Mouse (Mus musculus) embryonic facial prominence, embryonic 10.5 days (tissue): ENCODE measurements around the gene Golga4. TPM values are rescaled to one million over a fixed set of nuclear protein-coding genes. Genes with fewer than 3 reads are reported as not detected.

Experiments used
- DNase-seq: peaks from one replicate; pipeline ENCODE4 v3.0.0-alpha.2; 2017; ENCODE audit warnings: low spot score
- H3K27ac ChIP-seq: fragments of 300-500 bp; sonication (generic); replicated peaks from 2 replicates; pipeline ENCODE4 v1.5.1; 2016; ENCODE audit warnings: mild to moderate bottlenecking
- H3K27me3 ChIP-seq: fragments of 300-500 bp; sonication (generic); replicated peaks from 2 replicates; pipeline ENCODE4 v1.6.1; 2016; ENCODE audit warnings: low read depth, mild to moderate bottlenecking; ENCODE audit not compliant: poor library complexity, severe bottlenecking
- H3K36me3 ChIP-seq: fragments of 300-500 bp; sonication (generic); replicated peaks from 2 replicates; pipeline ENCODE4 v1.6.1; 2016; ENCODE audit warnings: mild to moderate bottlenecking, moderate library complexity
- H3K4me1 ChIP-seq: fragments of 300-500 bp; sonication (generic); 2 replicates; pipeline ENCODE4 v1.6.1; 2016
- H3K4me3 ChIP-seq: fragments of 300-500 bp; sonication (generic); 2 replicates; pipeline ENCODE4 v1.5.1; 2016; ENCODE audit warnings: mild to moderate bottlenecking, moderate library complexity
- H3K9me3 ChIP-seq: fragments of 300-500 bp; sonication (generic); 2 replicates; pipeline ENCODE4 v1.6.1; 2016; ENCODE audit warnings: mild to moderate bottlenecking
- WGBS: fragments of 180-500 bp; shearing (Covaris S2); methylation state at CpG from one replicate; pipeline ENCODE4 v1.1.7; 2016; 5-methylcytosine and 5-hydroxymethylcytosine counted together
- polyA plus RNA-seq: library from polyadenylated mRNA; unstranded; fragments of >200 nt; fragmentation: Nextera tagmentation; extraction: Ambion mirVana; gene quantifications from 2 replicates; pipeline ENCODE4 v1.2.1, GENCODE M21; 2016

Golga4 gene
- polyA plus RNA-seq, 1 experiment from 2014 or later, result 43.1 TPM

DNA sequence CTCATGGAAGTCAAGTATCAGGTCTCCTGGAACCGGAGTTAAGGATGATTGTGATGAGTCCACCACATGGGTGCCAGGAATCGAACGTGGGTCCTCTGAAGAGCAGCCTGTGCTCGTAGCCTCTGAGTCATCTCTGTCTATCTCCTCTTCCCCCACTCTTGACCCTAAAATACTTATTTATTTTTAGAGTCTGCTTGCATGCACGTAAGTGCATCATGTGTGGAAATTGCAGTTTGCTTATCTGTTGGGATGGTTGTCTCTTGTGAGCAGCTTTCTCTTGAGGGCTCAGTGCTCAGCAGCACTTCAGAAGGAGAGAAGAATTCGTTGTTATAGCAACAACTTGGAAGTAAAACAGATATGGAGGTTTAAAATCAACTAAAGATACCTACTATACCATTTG lies 9.4 kb downstream of the Golga4 start:
- no peak overlapping the region for H3K4me3 ChIP-seq
- peaks cover 25% of the 10 kb centered on the region for H3K4me1 ChIP-seq
- H3K27ac ChIP-seq, result no peak overlapping the region
- no peaks in the 10 kb centered on the region for H3K27me3 ChIP-seq
- H3K9me3 ChIP-seq, result no peaks in the 10 kb centered on the region
- DNase-seq, result no peak
- 94% methylated on average over 6 of the region's 6 CpGs for WGBS
- peaks cover 31% of the 10 kb centered on the region for H3K36me3 ChIP-seq

GRCm38 (mm10) chr9:118516162-118516561 lies 10.1 kb downstream of the Golga4 start:
- H3K4me3 ChIP-seq, result no peak overlapping the region
- WGBS, result 92% methylated on average over 3 of the region's 3 CpGs
- H3K27ac ChIP-seq, result no peak overlapping the region
- no peaks in the 10 kb centered on the region for H3K27me3 ChIP-seq
- DNase-seq, result no peak
- H3K36me3 ChIP-seq, result peaks cover 31% of the 10 kb centered on the region
- peaks cover 25% of the 10 kb centered on the region for H3K4me1 ChIP-seq
- H3K9me3 ChIP-seq, result no peaks in the 10 kb centered on the region

DNA sequence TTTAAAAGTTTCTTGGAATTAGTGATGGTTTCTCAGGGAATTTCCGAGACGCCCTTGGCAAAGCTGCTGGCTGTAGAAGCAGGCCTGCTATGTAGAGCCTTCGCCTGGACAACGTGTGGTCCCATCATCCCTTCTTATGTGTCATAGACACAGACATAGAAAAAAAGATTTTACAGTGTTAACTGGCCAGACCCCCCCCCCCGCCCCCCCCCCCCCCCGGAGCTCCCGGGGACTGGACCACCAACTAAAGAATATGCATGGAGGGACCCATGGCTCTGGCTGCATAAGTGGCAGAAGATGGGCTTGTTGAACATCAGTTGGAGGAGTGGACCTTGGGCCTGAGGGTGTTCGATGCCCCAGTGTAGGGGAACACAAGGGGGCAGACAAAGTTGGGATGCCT lies 11.6 kb downstream of the Golga4 start:
- Histone ChIP-seq H3K27ac (no peak overlapping the region), H3K4me1 (peaks cover 21% of the 10 kb centered on the region), H3K36me3 (peaks cover 34% of the 10 kb centered on the region), H3K9me3 (no peaks in the 10 kb centered on the region), H3K27me3 (no peaks in the 10 kb centered on the region), H3K4me3 (no peak overlapping the region)
- no peak for DNase-seq
- 78% methylated on average over 8 of the region's 8 CpGs for WGBS

DNA sequence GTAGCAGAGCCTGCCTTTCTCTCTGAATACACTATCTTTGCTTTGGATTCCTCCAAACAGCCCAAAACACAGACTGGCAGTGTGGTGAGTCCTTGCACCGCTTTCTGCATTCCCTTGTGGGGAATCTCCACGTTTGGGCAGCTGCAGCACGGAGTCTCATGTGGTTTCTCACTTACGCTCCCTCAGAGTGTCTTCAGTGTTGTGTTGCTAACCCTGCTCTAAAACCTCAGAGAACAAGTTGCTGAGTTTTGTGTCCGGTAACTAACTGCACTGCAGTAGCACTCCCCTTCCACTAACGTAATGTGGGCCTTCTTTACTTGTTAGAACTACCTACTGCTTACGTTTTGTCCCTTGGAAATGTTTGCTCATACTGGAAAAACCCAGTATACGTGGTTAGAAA lies 13.0 kb downstream of the Golga4 start:
- 74% methylated on average over 8 of the region's 8 CpGs for WGBS
- Histone ChIP-seq H3K36me3 (peaks cover 45% of the 10 kb centered on the region), H3K27ac (no peak overlapping the region), H3K27me3 (no peaks in the 10 kb centered on the region), H3K4me1 (peaks cover 21% of the 10 kb centered on the region), H3K9me3 (no peaks in the 10 kb centered on the region), H3K4me3 (no peak overlapping the region)
- DNase-seq, result no peak

GRCm38 (mm10) chr9:118520011-118520410 lies 13.9 kb downstream of the Golga4 start:
- WGBS, result 70% methylated on average over 8 of the region's 8 CpGs
- peaks cover 45% of the 10 kb centered on the region for H3K36me3 ChIP-seq

DNA sequence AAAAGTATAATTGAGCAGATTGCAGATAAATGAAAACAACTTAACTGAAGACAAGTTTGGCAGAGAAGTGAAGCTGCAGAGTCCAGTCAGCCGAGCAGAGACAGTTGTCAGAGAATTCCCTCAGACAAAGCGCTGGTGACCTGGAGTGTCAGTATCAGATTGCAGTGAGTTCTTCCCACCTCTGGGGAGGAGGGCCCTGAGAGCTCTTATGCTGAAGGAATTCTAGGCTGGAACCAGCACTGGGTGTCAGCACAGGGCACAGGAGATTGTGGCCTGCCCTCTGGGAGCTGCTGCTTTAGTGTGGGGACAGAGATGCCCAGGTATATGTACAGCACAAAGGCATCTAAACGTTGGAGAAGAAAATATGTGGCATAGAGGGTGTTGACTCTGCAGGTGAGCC lies 14.8 kb downstream of the Golga4 start:
- Histone ChIP-seq H3K4me3 (no peak overlapping the region), H3K36me3 (peaks cover 45% of the 10 kb centered on the region), H3K9me3 (no peaks in the 10 kb centered on the region), H3K27ac (no peak overlapping the region), H3K27me3 (no peaks in the 10 kb centered on the region), H3K4me1 (peaks cover 21% of the 10 kb centered on the region)
- 19% methylated on average over 3 of the region's 3 CpGs for WGBS
- DNase-seq, result no peak

More at GRCm38 (mm10) chr9:118520011-118520410, 13.9 kb downstream of the Golga4 start:
- DNase-seq, result no peak
- Histone ChIP-seq H3K9me3 (no peaks in the 10 kb centered on the region), H3K4me1 (peaks cover 21% of the 10 kb centered on the region), H3K4me3 (no peak overlapping the region), H3K27ac (no peak overlapping the region), H3K27me3 (no peaks in the 10 kb centered on the region)

DNA sequence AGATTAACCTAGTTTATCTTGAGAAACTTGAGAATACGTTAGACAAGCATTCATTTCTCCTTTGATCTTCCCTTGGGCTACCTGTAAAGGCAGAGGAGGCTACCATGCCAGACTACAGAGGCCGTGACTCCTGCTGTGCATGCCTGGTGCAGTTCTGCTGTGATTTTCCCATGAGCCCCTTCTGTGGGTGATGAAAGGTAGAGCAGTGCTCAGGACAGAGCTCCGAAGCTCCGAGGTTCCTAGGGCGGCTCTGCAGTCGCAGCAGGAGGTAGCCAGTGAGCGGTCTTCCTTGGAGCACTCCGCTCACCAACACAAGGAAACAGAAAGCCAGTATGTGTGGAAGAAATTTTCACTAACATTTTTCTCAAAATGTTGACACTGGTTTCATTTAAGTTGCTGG lies 15.6 kb downstream of the Golga4 start:
- H3K36me3 ChIP-seq, result peaks cover 47% of the 10 kb centered on the region
- 77% methylated on average over 8 of the region's 8 CpGs for WGBS
- no peak for DNase-seq

GRCm38 (mm10) chr9:118523738-118524137 lies 17.7 kb downstream of the Golga4 start:
- Histone ChIP-seq H3K4me1 (peaks cover 17% of the 10 kb centered on the region), H3K4me3 (no peak overlapping the region), H3K36me3 (peaks cover 62% of the 10 kb centered on the region), H3K9me3 (no peaks in the 10 kb centered on the region), H3K27ac (no peak overlapping the region), H3K27me3 (no peaks in the 10 kb centered on the region)
- 84% methylated on average over 11 of the region's 11 CpGs for WGBS
- no peak for DNase-seq

More for the DNA sequence above, 15.6 kb downstream of the Golga4 start:
- Histone ChIP-seq H3K27ac (no peak overlapping the region), H3K27me3 (no peaks in the 10 kb centered on the region), H3K4me3 (no peak overlapping the region), H3K4me1 (peaks cover 21% of the 10 kb centered on the region), H3K9me3 (no peaks in the 10 kb centered on the region)

DNA sequence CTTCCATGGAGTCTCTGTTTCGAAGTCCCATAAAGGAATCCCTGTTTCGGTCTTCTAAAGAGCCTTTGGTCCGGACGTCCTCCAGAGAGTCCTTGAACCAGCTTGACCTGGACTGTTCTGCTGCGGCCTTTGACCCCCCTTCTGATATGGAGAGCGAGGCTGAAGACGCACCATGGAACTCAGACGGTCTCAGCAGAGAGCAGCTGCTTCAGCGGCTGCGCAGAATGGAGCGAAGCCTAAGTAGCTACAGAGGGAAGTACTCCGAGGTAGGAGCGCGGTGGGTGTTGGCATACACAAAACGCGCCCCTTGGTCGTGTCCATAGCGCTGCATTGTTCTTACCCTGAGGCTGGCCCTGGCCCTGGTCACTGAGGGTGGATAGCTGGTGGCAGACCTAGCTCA lies 21.0 kb downstream of the Golga4 start:
- H3K4me3 ChIP-seq, result no peak overlapping the region
- H3K27me3 ChIP-seq, result no peaks in the 10 kb centered on the region
- no peak for DNase-seq
- H3K4me1 ChIP-seq, result no peaks in the 10 kb centered on the region
- H3K27ac ChIP-seq, result no peak overlapping the region
- H3K36me3 ChIP-seq, result peaks cover 96% of the 10 kb centered on the region
- 85% methylated on average over 18 of the region's 18 CpGs for WGBS
- no peaks in the 10 kb centered on the region for H3K9me3 ChIP-seq

DNA sequence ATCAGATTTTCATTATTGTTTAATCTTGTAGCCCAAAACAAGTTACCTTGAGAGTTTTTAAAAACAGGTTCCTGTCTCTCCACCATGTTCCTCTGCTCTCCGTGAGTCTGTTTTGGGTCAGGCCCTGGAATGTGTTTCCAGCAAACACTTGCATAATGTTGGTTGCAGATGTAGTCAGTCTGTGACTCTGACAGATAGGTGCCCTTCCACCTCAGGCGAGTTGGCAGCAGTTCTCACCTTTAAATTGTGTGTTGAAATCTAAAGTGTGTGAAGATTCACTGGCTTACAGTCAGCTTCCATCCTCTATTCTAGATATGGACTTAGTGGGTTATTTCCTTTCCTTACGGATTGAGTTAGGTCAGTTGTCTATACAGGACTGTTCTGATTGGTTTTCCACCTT lies 23.7 kb downstream of the Golga4 start:
- Histone ChIP-seq H3K4me3 (no peak overlapping the region), H3K9me3 (no peaks in the 10 kb centered on the region), H3K4me1 (no peaks in the 10 kb centered on the region), H3K36me3 (peaks cover 98% of the 10 kb centered on the region), H3K27me3 (no peaks in the 10 kb centered on the region), H3K27ac (no peak overlapping the region)
- WGBS, result 85% methylated on average over 3 of the region's 3 CpGs
- DNase-seq, result no peak

GRCm38 (mm10) chr9:118530679-118531078 lies 24.6 kb downstream of the Golga4 start:
- Histone ChIP-seq H3K9me3 (no peaks in the 10 kb centered on the region), H3K27ac (no peak overlapping the region), H3K27me3 (no peaks in the 10 kb centered on the region), H3K36me3 (peaks cover 98% of the 10 kb centered on the region), H3K4me1 (no peaks in the 10 kb centered on the region), H3K4me3 (no peak overlapping the region)
- 92% methylated on average over 6 of the region's 6 CpGs for WGBS
- DNase-seq, result no peak

DNA sequence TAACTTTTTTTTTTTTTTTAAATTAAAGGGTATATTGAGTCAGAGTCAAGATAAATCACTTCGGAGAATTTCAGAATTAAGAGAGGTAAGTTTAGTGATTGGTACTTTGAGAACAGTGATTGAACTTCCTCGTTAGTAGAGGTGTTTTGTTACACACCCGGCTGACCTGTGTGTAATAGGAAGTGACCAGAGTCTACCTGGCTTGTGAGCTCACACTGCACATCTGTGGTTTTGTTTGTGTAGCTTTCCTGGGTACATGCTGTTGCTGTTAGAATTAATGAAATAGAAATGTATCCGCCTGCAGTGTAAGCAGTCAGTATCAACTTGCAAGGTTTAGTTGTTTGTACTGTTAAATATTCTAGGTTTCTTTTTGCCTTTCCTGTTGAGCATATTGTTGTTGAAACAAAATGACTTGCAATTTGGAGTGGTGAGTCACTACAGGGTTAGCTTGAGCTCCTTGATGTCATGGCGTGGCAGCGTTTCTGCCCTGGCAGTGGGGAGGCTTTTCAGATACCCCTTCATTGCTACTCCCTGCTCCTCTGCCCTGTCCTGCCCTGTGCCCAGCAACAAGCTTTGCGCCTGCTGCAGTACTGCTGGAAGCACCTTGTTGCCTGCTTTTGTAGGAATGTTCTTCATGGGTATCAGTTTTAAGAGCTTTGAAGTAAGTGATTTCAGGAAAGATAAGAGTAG lies 26.6 kb downstream of the Golga4 start:
- peaks cover 98% of the 10 kb centered on the region for H3K36me3 ChIP-seq
- no peak for DNase-seq

GRCm38 (mm10) chr9:118536946-118537345 lies 30.9 kb downstream of the Golga4 start:
- Histone ChIP-seq H3K27me3 (no peaks in the 10 kb centered on the region), H3K36me3 (peaks cover 99% of the 10 kb centered on the region)
- WGBS, result 93% methylated on average over 6 of the region's 6 CpGs

More for the DNA sequence above, 26.6 kb downstream of the Golga4 start:
- 89% methylated on average over 7 of the region's 7 CpGs for WGBS
- no peaks in the 10 kb centered on the region for H3K9me3 ChIP-seq
- no peaks in the 10 kb centered on the region for H3K4me1 ChIP-seq
- H3K27me3 ChIP-seq, result no peaks in the 10 kb centered on the region
- no peak overlapping the region for H3K4me3 ChIP-seq
- H3K27ac ChIP-seq, result no peak overlapping the region

More at GRCm38 (mm10) chr9:118536946-118537345, 30.9 kb downstream of the Golga4 start:
- no peak for DNase-seq
- Histone ChIP-seq H3K9me3 (no peaks in the 10 kb centered on the region), H3K27ac (no peak overlapping the region), H3K4me1 (no peaks in the 10 kb centered on the region), H3K4me3 (no peak overlapping the region)
